Mouse (Mus musculus) cerebellum, adult 18-20 months (tissue): ENCODE measurements around the gene Krt33b.

Source experiments
- DNase-seq, 2 experiments: peaks; one replicate each; pipeline ENCODE4 v3.0.0; 2021

Krt33b gene

GRCm38 (mm10) chr11:100029768-100030167 is at the start of gene Krt33b:
Gene Krt33b (minus strand): TSS chr11:100029868.
- no peak for DNase-seq

- no peak for DNase-seq
Observed at GRCm38 (mm10) chr11:100073873-100074272, 44.2 kb upstream of the Krt33b start.

GRCm38 (mm10) chr11:100067293-100068036 is 37.8 kb upstream of the Krt33b start:
- no peak for DNase-seq

- peak in 1 of 2 experiments; percentile 13 for DNase-seq
Observed at GRCm38 (mm10) chr11:100066236-100067010, 36.8 kb upstream of the Krt33b start.

GRCm38 (mm10) chr11:100058875-100059274 is 29.2 kb upstream of the Krt33b start:
- no peak for DNase-seq

- DNase-seq, result no peak
Observed at GRCm38 (mm10) chr11:100055686-100056655, 26.3 kb upstream of the Krt33b start.

GRCm38 (mm10) chr11:100050451-100050850 is 20.8 kb upstream of the Krt33b start, which contains the start of gene Krt31:
Gene Krt31 (minus strand): TSS chr11:100050551.
- no peak for DNase-seq

GRCm38 (mm10) chr11:100047193-100047592 is 17.5 kb upstream of the Krt33b start:
- DNase-seq, result no peak

GRCm38 (mm10) chr11:100046303-100046866 is 16.7 kb upstream of the Krt33b start:
- DNase-seq, result no peak

GRCm38 (mm10) chr11:100041454-100041853 is 11.8 kb upstream of the Krt33b start, which contains the start of gene Krt34:
Gene Krt34 (minus strand): TSS chr11:100041554.
- DNase-seq, result no peak

GRCm38 (mm10) chr11:100021438-100021837 is 8.2 kb downstream of the Krt33b start:
- DNase-seq, result no peak

GRCm38 (mm10) chr11:100019466-100019865 is 10.2 kb downstream of the Krt33b start:
- DNase-seq, result no peak

- DNase-seq, result no peak
Observed at GRCm38 (mm10) chr11:100016112-100016511, 13.6 kb downstream of the Krt33b start, which contains the start of gene Krt33a. Gene Krt33a (minus strand): TSS chr11:100016212.

GRCm38 (mm10) chr11:100013691-100014171 is 15.9 kb downstream of the Krt33b start:
- DNase-seq, result no peak

GRCm38 (mm10) chr11:100010682-100011081 is 19.0 kb downstream of the Krt33b start:
- DNase-seq, result no peak

- no peak for DNase-seq
Observed at GRCm38 (mm10) chr11:100008336-100008735, 21.3 kb downstream of the Krt33b start.

- DNase-seq, result no peak
Observed at GRCm38 (mm10) chr11:100006624-100007023, 23.0 kb downstream of the Krt33b start.

GRCm38 (mm10) chr11:100005905-100006304 is 23.8 kb downstream of the Krt33b start:
- no peak for DNase-seq

GRCm38 (mm10) chr11:100004846-100005245 is 24.8 kb downstream of the Krt33b start:
- DNase-seq, result peak; percentile 58 to 64

- DNase-seq, result no peak
Observed at GRCm38 (mm10) chr11:99999091-99999490, 30.6 kb downstream of the Krt33b start.

- DNase-seq, result no peak
Observed at GRCm38 (mm10) chr11:99994384-99994661, 35.3 kb downstream of the Krt33b start.
